Mouse (Mus musculus) heart, postnatal 4 days (tissue): ENCODE data around the gene Gm3147. TPM values are rescaled to one million over a fixed set of nuclear protein-coding genes. Genes with fewer than 3 reads are reported as not detected.
"Not testable (repeated sequence)": the region's sequence is repeated elsewhere in the genome, so short reads cannot be mapped to it uniquely, and the experiment has no call there.

ENCODE experiments used
- DNase-seq: peaks from one replicate; pipeline ENCODE4 v3.0.0; 2021
- total RNA-seq, 2 experiments: library from RNA; stranded (reverse); gene quantifications; 2 replicates each; pipeline ENCODE4 v1.2.3; 2021

The Gm3147 gene
- not detected for total RNA-seq

GRCm38 (mm10) chr5:94616242-94616641 is at the start of gene Gm3147:
TSS of gene Gm3147 (minus strand) at chr5:94616342.
- DNase-seq = not testable (repeated sequence)

GRCm38 (mm10) chr5:94648082-94648481 is 31.9 kb upstream of the Gm3147 start, which contains the start of gene Gm6205:
TSS of gene Gm6205 (plus strand) at chr5:94648382.
- DNase-seq = not testable (repeated sequence)

GRCm38 (mm10) chr5:94623679-94624078 is 7.5 kb upstream of the Gm3147 start, which contains the start of gene Gm6509:
TSS of gene Gm6509 (plus strand) at chr5:94623979.
- DNase-seq = not testable (repeated sequence)

Other genes starting within 250 kb of the Gm3147 start
- gene Gm7682, start 170.6 kb downstream of the Gm3147 start, total RNA-seq = not detected
- gene Gm3139, start 90.1 kb downstream of the Gm3147 start, total RNA-seq = not detected
- not detected for gene Gm6509, start 7.6 kb upstream of the Gm3147 start, total RNA-seq
- not detected for gene Gm6205, start 32.0 kb upstream of the Gm3147 start, total RNA-seq
- gene Gm3183, start 249.1 kb upstream of the Gm3147 start, total RNA-seq = not detected